Mouse (Mus musculus) embryo, embryonic 11 days (tissue): ENCODE results near the gene Wdr5b.
A peak's percentile ranks its signal among the peaks of the same experiment; 100 is the strongest.

ENCODE experiments used
- DNase-seq: peaks from one replicate; pipeline ENCODE4 v3.0.0-alpha.2; 2015

Wdr5b gene

DNA sequence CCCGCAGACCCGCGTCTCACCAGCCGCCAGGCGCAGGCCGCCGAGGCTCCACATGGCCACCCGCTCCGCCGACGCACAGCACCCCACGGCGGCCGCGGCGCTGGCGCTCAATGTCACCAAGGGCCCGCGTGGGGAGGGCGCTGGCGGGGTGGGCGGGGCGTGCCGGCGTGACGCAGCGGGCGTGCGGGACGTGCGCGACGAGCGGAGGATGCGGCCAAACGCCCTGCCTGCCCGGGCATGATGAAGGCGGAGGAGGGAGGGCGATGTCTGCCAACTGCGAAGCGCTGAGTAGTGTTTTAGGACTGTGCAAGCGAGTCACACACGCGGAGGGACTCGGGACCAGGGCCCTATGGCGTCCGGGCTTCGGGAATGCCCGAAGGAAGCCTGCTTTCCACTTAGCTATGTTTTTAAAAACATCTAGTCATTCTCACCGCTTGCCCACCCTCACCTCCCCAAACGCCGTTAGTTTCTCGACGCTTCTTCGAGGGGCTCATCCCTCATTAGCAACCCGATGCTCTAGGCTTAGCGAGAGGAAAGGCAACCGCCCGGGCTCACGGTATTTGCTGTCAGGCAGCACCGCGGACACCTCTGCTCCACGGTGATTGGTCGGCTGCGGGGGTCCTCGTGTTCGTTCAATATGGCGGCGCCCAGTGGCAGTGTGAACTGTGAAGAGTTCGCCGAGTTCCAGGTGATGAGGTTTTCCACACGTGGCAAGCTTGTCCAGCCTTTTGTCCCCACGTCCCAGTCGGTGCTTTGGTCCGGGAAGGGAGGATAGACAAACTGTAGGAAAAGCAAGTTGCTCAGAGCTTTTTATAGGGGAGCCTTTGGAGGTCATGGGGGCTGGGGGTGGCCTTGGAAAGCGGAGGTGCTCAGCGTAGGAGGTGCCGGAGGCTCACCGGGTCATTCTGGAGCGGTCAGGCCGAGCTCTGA is 30.7 kb downstream of the Wdr5b start, which contains the start of the genes Fam162a and Ccdc58:
Gene Fam162a (minus strand): TSS at position 145 of the 930 bp plus-strand sequence.
Gene Ccdc58 (plus strand): TSS at position 236 of the 930 bp plus-strand sequence.
- peak; percentile 94 for DNase-seq

DNA sequence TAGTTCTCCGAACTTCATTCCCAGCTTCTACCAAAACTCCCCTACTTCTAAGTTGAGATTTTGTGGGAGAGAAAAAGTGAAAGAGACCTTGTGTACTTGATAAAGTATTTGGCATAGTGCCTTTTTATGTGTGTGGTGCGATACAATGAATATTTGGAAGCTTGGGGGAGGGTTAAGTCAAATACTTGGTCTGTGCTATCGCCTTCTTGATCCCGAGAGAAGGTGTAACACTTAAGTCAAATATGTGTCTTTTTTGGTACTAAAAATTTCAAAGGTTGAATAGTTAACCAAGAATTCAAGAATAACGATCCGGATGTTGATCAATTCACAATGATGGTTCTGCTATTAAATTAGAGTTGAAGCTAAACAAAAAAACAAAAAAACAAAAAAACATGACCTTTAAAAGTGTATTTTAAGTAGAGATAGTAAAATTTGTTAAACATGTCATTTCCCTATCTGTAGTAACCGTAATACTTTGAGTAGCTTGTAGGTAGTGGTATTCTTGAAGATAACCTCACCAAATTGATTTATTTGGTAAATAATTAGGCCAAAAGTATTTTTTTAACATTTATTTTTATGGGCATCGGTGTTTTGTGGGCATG is 31.5 kb downstream of the Wdr5b start:
- no peak for DNase-seq

DNA sequence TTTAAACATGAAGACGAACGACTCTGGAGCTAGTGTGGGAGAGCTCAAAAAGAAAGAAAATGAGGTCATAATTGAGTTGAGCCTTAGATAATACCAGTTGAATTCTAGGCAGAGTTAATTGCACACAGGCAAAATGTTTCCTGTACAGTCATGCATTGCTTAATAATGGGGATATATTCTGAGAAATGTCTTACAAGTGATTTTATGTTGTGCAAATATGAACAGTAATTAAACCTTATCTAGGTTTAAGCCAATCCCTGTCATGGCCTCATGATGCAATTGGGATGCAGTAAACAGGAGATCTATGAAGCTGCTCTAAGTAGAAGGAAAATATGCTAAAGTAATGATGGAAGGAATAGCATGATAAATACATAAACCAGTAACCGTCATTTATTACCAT is 33.8 kb downstream of the Wdr5b start:
- no peak for DNase-seq

DNA sequence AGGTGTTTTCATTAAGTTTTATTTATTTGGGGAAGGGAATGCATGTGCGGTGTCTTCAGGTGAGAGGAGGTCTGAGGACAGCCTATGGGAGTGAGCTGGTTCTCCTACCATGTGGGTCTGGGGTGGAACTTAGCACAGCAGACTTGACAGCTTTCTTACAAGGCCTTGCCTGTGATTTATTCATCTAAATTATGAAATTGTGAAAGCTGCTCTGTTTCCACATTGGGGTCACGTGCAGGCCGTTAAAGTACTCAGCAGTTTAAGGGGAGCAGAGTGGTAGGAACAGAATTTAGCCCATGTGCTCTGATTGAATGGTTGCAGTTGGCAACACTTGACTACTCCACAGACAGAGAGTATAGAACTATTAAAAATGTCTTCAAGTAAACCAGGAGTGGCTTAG is 38.9 kb downstream of the Wdr5b start:
- DNase-seq = no peak

DNA sequence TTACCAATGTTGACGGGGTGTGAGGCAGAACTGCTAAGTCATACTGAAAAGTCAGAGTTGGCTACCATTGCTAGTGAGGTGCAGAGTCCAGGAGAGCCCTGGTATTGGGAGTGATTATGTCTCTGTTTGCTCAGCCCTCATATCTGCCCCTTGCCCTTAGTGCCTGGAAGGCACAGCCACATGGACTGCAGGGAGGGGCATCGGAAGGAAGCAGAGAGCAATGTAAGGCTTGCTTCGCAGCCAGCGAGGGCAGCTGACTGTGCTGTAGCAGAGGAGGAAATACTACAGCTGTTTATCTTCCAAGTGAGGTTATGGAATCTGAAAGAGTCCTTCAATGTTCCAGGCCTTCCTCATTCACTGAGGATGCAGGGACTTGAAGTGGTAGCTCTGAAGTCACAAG is 46.9 kb downstream of the Wdr5b start:
- DNase-seq = no peak

DNA sequence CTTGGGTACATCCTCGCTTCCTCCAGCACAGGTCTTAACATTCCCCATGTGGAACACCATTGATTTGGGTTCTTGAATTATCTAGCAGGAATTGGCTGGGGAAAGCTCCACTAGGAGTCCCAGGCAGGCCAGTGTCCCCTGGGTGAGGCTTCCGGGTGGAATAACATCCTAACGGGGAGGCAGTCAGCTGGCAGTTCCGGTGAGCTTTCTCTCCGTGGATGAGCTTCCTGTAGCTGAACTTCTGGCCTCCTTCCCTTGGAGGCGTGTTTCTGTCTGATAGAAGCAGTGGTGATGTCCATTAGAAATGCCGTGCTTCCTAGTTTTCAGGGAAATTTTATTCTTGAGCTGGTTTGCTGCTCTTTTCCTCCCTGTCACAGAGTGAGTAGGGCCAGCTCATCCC is 48.1 kb downstream of the Wdr5b start:
- DNase-seq = no peak

DNA sequence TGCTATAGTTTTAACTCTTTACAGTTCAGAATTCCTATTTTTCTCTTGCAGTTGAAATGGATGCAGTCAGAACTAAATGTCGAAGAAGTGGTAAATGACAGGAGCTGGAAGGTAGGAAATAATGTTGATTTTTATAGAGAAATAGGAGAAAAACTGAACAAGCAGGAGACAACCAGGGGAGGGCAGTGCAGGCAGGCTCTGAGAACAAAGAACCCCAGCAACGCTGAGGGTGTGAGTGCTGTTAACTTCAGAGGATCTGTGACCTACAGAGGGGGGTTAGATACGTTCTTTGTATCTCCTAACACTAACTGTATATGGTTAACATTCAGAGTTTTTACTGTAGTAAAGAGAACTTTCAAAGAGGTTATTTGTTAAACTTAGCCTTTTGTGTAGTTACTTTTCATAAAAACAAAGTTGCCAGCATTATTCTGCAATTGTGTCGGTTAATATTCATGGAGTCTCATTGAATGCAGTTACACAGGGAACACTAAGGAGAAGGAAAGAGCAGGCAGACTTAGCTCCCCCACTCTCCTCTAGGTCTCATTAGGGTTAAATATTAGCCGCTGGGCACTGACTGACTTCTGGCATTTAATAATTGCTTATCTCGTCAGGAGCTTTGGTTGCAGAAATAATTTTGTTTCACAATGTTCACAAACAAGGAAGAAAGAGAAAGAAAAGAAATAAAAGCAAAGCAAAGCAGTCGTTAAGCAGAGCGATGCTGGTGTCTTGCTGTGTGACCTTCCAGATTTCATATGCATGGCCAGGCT is 49.0 kb downstream of the Wdr5b start:
- DNase-seq = no peak

DNA sequence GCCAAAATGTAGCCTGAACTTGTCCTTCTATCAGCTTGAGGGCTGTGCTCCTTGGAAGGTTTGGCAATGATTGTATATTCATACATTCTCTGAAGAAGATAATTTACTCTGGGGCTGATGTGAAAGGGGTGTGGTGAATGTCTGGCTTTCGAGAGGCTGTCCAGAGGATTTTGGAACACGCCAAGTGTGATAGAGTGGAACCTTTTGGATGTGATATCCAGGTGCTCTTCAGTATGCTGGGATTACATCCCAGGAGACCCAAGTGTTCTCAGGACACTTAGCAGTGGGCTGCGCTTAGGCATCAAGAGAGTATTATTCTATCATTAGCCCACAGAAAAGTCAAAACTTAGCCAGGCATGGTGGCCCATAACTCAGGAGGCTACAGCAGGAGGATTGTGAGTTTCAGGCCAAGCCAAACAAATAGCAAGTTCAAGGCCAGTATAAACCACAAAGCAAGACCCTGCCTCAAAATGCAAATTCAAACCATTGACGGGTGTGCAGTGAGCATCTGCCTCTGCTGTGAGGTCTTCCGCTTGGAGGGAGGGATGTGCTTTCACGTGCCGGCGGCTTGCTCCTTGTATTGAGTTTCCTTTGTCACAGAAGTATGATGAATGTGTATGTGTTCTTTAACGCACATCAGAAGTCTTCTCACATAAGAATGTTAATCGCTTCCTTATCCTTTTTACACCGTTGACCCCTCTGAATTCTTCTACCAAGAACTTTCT is 50.0 kb downstream of the Wdr5b start:
- DNase-seq = no peak
